Mouse (Mus musculus): ENCODE data around the gene Atf5.
A peak's percentile ranks its signal among the peaks of the same experiment; 100 is the strongest.

Atf5 gene

DNA sequence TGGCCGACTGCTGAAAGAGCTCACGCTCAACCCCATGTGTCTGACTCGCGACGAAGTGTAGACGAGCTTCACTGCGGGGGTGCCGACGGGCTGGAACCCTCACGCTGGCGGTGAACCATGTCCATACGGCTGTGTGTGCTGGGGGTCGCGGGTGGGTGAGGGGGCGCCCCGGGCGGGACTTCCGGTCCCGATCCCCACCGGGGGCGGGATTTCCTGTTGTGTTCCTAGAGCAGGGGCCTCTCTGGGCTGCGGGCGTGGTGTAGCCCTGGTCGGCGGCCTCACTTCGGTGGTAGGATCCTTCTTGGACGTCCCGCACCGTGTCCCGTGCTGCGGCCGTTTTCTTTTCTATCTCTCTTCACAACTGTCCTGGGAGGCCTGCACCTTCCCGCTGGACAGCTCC is 33.7 kb upstream of the Atf5 start:
- peak; percentile 86 to 92 for DNase-seq

DNA sequence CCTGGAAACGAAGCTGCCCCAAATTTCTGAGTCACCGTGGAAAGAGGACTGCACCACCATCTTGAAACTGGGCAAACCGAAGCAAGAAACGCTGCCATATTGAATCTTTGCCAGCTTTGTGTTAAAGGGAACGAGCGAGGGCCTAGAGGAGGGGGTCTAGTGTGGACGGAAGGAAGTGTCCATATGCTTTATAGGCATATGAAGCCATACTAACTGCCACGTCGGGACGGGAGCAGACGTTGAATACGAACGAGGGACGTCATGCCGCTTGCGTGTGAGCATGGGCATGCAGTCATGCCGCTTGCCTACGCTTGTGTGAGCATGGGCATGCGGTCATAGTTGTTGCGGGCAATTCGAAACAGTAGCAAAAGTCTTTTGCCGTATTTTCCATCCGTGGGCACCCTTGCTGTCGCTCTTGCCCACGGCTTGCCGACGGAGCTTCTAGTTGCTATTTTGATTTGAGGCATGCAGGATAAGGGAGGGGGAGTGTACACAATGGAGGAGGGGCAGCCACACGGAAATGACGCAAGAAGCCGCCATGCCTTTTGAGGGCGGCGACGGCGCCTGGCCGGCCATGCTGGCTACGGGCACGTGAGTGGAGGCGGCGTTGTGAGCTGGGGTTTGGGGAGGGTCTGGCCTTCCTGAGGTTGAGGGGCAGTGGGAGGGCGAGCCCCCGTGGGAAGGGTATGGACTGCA is 33.1 kb upstream of the Atf5 start:
- DNase-seq: peak; percentile 93 to 96

DNA sequence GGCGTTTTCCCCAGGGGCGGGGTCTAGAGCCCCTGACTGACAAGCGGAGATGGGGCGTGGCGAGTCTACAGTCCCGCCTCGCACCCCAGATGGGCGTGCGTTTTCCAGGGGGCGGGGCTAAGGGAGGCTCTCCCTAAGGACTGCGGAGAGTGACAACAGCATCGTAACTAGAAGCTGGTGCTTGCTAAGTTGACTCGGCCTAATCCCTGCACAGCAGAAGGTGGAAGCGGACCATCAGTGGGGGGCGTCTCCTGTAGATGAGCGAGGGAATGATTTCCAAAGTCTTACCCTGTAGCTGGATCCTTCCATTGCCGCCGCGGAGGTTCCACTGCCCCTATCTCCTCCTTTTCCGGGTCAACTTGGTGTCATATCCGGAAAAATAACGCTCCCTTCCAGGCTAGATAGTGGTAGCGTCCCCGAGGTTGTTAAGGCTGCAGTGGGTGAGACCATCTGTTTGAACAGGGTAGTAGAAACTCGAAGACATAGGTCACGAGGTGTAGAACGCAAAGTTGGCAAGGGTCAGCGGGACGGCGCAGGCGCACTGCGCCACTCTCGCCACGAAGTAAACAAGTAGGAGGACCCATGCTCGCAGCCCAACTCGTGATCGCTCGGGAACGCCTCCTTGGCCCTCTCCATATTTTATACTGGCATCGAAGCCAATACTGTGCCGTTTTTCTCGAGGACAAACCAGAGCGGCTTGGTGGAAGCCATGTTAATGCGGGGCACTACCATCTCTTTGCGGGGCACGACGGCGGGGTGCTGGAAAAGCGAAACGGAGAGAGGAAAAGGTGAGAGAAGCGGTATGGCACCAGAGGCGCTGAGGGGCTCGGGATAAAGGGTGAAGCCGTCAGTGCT is 32.3 kb upstream of the Atf5 start, which contains the start of the genes Akt1s1 and Tbc1d17:
Gene Akt1s1, plus strand, starts transcription at position 431 of the 855 bp plus-strand sequence.
Gene Tbc1d17, minus strand, starts transcription at position 519 of the 855 bp plus-strand sequence.
- peak; percentile 98 to 99 for DNase-seq

DNA sequence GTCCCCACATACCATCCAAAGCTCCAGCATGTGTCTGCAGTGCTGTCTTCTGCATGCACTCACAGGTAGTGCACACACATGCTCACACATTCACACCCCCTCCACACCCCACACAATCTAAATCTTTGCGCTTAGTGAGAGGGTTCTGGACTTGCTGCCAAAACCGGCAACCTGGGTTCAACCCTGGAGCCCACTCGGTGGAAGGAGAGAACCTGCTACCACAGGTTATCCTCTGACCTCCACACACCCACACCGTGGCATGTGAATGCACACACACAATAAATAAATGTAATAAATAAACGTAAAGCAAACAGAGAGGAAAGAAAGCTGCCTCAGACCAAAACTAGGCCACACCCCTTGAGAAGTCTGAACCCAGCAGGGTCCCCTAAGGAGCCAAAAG is 31.3 kb upstream of the Atf5 start:
- no peak for DNase-seq

DNA sequence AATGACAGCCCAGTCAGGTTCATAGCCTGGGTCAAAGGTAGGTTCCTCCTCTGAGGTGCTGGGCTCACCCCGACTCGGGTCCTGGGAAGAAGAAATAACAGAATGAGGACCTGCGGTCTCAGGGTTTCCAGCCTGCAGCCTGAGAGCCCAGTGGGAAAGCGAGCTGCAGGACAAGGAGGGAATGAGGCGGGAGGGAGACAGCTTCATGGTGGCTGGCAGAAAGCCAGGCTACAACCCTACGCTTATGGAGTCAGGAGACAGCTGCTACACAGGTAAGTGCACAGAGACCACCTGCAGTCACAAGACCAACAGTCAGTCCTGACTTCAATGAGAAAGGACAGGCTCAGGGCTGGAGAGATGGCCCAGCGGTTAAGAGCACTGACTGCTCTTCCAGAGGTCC is 30.3 kb upstream of the Atf5 start:
- peak in 1 of 2 experiments; percentile 42 for DNase-seq

DNA sequence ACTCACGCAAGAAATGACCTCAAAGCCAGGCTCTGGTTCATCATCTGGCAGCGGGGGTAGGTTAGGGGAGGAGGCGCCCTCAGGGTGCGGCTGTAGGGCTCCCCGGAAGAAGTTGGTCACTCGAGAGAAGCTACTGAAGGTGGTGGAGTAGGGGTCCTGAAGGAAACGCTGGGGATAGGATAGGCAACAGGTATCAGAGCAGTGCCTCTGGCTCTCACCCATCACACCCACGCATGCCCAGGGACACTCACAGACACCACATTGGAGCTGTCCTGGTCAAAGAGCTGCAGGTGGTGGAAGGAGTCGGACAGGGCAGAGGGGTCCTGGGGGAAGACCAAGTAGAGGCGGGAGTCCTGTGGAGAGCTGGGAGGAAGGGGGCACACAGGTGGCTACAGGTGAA is 28.5 kb upstream of the Atf5 start:
- DNase-seq: peak in 1 of 2 experiments; percentile 36

DNA sequence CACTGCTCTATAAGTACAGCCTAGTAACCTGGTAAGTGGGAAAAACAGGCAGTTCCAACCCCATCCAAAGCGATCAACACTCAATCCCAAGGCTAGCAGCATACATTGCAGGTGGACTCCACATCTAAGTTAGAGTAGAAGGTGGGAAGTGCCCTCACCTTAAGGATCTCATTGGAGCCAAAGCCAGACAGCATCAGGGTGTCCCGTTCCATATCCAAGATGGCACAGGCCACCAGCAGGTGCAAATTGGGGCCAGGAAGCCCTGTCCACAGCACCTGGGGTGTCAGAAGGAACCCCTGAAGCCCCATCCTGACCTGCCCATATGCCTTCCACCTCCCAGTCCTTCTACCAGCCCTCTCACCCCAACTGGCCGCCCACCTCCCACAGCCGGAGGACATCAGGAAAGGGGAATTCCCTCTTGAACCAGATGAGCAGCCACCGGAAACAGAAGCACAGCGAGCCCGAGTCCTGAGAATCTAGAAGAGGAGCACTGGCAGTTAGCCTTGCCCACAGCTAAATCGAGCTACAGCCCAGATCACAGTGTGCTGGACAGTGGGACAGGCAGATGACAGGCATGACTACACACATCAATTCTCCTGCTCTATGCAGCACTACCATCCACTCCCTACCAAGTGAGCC is 25.5 kb upstream of the Atf5 start:
- no peak for DNase-seq

DNA sequence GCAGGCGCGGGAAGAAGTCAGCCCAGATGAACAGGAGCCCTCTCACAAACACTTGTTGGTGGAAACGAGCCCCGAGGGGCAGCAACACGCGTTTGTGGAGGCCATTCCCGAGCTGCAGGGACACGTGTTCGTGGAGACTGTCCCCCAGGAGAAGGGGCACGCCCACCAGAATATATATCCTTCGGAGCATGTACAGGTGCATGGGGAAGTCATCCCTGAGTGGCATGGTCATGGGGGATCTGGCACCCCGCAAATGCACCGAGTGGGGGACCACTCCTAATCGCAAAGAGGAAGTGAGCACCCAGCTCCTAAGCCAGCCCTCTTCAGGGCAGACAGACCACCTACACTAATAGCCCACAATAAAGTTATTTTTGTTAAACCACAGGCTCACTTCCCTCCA is 24.0 kb upstream of the Atf5 start:
- peak in 1 of 2 experiments; percentile 41 for DNase-seq

DNA sequence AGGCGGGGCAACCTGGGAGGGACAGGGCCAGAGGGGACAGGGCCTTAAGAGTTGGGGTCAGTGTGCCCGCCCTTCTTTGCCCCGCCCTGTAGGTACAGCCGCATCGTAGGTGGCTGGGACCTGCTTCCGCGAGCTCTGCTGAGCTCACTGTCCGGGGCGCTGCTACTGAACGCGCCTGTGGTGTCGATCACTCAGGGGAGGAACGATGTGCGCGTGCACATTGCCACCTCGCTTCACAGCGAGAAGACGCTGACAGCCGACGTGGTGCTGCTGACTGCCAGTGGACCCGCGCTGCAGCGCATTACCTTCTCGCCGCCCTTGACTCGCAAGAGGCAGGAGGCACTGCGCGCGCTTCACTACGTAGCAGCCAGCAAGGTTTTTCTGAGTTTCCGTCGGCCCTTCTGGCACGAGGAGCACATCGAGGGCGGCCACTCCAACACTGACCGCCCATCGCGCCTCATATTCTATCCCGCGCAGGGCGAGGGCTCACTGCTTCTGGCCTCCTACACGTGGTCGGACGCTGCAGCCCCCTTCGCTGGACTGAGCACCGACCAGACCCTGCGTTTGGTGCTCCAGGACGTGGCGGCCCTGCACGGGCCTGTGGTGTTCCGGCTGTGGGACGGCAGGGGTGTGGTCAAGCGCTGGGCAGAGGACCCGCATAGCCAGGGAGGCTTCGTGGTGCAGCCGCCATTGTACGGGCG is 23.2 kb upstream of the Atf5 start:
- DNase-seq: peak; percentile 33 to 60

DNA sequence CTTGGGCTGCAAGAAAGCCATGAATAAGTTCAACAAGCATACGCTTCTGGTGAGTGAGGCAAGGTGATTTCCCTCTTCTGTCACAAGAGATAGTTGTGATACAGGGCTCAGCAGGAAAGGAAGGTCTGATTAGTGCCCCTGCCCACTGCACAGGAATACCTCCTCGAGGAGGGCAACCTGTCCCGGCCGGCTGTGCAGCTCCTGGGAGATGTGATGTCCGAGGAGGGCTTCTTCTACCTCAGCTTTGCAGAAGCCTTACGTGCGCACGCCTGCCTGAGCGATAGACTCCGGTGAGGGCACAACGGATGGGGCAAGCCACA is 22.7 kb upstream of the Atf5 start:
- DNase-seq: peak in 1 of 2 experiments; percentile 51

DNA sequence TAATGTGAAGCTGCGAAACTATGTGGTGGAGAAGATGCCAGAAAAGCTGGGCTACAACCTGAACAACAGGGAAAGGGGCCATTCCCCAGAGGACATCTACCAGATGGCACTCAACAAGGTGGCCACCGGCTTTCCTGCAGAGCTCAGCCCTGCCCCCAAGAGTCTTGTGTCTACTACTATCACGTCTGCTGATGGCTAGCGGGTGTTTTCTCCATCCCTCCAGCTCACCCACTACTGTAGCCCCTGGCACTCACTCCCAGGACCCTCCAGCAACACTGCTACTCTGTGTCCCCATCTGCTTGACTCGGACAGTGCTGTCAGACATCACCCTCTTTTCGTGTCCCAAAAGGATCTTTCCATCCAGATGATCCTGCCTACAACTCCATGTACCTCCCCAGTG is 21.6 kb upstream of the Atf5 start:
- DNase-seq: no peak

DNA sequence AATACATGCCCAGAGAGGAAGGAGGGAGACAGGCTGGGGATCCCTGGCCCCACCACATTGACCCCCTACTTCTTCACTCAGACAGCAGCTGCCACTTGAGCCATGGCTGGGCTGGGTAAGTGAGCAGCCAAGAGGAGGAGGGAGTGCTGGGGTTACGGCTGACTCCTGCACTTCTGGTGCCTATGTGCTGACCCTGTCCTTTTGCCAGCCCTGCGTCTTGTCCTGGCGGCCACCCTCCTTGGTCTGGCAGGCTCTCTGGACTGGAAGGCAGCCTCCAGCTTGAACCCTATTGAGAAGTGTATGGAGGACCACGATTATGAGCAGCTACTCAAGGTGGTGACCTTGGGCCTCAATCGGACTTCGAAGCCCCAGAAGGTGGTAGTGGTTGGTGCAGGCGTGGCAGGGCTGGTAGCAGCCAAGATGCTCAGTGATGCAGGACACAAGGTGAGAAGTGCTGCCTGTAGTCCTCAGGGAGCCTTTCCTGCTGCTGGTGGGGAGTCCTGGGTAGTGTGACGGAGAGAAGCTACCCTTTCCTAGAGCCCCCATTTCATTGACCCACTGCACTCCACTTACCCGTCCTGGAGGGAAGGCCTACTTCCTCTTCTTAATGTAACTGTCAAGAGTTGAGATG is 20.1 kb upstream of the Atf5 start:
- no peak for DNase-seq

DNA sequence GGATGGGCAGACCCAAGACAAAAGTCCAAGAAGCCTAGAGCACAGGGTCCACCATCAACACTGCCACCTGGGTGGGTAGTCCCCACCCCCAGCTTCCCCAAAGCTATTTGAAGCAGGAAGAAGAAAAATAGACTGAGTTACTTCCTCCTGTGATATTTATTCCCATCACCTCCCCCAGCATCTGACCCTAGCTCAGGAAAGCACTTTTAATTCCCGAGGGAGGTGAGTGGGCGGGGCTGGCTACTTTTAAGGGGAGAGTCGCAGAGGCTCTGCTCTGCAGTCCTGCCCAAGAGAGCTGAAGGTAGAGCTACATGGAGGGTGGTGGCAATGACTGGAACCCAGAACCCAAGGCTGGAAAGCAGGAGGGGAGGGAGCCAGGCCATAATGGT is 19.6 kb upstream of the Atf5 start:
- DNase-seq: peak in 1 of 2 experiments; percentile 57

DNA sequence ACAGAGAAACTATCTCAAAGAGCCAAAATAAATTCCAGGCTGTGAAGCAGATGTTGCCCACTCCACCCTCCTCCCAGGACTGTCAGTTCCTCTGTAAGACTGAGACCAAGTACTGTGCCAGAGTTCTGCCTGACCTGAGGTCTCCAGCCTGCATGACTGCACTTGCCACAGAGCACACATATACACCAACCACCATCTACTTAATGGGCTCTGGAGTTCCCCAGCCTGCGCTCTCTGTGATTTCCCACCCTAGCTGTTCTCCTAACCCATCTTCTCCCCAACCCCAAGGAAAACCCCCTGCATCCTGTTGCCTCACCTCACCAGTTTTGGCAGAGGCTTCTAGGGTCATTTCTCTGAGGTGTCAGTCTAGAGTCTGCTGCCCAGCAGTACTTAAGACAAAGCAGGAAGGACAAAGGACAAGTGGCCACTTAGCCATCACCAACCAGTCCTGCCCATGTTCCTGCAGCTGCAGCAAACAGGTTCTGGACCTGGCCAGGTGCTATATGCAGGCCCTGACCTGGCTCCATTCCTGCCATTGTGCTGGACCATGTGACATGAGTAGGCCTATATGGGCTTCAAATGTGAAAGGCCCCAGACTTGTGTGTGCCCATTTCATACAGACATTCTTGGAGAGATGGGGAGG is 19.0 kb upstream of the Atf5 start:
- no peak for DNase-seq

DNA sequence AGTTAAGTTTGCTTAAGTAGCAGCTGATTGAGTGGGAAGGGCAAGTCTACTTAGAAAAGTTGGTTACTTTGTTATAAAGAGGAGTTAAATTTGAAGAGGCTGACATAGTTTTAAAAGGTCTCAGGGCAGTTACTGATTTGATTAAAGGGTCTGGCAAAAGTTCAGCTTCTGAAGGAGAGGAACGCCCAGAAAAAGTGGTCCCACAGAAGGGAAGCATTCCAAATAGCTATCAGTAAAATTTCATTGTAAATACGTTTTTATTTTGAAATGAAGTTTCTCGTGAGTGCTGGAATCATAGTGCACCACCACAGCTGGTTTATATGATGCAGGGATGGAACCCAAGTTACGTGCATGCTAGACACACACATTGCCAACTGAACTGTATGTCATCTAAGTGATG is 16.3 kb upstream of the Atf5 start:
- DNase-seq: no peak

DNA sequence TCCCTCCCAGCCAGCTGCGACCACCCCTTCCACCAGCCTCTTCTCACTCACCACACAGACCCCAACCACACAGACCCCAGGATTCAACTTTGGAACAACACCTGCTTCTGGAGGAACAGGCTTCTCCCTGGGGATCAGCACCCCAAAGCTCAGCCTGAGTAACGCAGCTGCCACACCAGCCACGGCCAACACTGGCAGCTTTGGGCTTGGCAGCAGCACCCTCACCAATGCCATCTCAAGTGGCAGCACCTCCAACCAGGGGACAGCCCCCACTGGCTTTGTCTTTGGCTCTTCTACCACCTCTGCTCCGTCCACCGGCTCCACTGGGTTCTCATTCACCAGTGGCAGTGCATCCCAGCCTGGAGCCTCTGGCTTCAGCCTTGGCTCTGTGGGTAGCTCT is 12.2 kb upstream of the Atf5 start:
- no peak for DNase-seq

DNA sequence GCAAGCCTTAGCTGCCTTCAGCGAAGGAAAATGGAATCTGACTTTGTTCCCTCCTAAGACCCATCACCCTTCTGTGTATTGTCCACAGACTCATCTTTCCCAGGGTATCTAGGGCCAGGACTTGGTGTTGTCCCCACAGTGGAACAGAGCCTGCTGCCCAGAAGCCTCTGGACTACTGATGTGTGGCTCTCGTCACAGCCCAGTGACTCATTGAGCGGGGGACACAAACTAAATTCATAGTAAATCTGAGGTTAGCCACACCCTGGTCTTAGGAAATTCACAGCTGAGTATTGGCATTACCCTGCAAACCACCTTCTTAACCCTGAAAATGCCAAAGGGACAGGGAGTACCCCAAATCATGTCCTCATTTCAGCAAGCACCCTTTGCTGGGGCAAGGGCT is 10.3 kb upstream of the Atf5 start:
- DNase-seq: no peak

DNA sequence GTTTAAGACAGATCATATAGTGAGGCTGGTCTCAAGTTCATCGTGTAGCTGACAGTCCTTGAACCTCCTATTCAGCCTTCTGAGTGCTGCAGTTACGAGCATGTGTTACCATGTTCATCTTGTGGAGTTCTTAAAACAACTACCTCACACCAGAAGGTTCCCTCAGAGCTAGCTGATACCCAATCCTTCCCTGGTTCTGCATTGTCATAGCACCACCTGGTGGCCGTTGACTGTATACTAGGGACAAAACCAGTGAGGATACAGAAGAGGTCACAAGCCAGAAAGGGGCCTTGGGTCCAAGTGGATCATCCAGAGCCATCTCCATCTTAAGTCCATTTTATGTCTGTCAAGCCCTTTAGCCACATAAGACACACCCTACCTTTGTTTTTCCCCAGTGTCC is 8.4 kb upstream of the Atf5 start:
- DNase-seq: peak; percentile 78 to 90

DNA sequence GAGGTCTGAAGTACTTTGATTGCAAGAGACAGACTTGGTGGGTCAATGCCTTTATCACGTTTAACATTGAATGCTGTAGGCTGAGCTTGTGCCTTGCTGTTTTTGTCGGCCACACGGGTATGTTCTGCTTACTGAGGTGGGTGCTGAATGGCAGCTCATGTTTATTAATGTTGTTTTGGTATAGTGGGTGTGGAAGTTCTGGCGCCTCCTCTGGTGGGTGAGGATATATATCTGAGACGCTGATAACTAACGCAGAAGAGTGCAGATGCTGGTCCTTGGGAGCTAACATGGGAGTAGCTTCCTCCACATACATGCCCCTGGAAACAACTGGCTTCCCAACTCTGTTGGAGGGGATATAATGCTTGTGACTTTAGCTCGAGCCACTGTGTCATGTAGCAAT is 7.0 kb upstream of the Atf5 start:
- peak in 1 of 2 experiments; percentile 5 for DNase-seq

DNA sequence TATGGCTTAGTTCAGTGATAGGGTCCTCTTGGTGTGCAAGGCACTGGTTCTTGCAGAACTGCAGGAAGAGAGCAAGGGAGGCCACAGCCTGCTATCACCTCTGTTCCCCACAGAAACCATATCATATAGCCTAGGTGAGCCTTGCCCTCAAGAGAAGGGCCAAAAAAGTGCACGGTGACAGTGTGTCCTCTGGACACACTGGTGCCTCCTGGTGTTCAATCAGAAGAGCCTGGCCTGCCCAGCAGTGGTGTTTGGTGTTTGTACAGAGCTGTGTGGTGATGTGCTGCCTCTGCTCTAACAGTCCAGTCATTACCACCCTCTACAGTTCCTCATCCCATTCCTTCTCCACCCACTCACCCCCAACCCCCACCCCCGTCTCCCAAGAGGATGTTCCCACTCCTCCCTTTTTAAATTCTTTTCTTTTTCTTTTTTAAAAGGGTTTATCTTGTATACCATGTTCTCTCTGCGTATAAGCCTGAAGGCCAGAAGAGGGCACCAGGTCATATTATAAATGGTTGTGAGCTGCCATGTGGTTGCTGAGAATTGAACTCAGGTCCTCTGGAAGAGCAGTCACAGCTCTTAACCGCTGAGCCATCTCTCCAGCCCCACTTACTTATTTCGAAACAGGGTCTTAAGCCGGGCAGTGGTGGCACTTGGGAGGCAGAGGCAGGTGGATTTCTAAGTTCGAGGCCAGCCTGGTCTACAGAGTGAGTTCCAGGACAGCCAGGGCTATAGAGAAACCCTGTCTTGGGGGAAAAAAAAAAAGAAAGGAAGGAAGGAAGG is 5.4 kb upstream of the Atf5 start:
- DNase-seq: peak; percentile 1 to 20

DNA sequence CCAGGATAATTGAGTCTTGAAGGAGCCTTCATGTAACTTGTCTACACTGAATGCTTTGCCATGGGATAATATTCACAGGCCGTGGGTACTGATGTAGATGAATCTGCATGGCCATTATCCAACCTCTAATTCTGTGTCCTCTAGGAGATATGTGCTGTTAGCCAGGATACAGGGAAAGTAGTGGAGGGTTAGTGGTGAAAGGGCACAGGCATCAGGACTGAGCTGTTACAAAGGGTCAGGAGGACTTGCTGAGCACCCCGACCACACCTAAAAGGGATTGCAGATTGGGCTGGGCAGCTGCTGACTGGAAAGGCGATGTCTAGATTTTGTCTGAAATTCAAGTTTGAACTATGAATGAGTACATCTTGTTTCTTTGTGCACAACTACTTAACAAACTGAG is 4.1 kb upstream of the Atf5 start:
- DNase-seq: peak in 1 of 2 experiments; percentile 5
